Mouse (Mus musculus) embryo, embryonic 11.5 days (tissue): ENCODE results near the gene Naif1.
"Not testable (repeated sequence)": the region's sequence is repeated elsewhere in the genome, so short reads cannot be mapped to it uniquely, and the experiment has no call there.

Experiments
- DNase-seq: peaks from one replicate; pipeline ENCODE4 v3.0.0-alpha.2; 2012; ENCODE audit warnings: low read depth, low spot score

The Naif1 gene

DNA sequence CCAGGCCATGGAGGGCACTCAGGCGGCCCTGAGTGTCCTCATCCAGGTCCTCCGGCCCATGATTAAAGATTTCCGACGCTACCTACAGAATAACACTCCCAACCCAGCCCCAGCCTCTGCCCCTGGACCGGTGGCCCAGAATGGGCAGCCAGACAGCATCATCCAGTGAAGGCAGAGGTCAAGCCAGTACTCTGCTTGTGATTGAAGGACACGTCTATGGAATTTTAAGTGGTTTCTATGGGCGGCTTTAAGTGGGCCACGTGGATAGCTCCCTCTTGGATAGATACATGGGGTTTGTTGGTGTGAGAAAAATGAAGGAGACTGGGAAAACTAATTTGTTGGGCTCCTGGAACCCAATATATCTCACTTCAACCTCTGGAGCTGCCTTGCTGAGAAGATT, 4.8 kb downstream of the Naif1 start:
- no peak for DNase-seq

DNA sequence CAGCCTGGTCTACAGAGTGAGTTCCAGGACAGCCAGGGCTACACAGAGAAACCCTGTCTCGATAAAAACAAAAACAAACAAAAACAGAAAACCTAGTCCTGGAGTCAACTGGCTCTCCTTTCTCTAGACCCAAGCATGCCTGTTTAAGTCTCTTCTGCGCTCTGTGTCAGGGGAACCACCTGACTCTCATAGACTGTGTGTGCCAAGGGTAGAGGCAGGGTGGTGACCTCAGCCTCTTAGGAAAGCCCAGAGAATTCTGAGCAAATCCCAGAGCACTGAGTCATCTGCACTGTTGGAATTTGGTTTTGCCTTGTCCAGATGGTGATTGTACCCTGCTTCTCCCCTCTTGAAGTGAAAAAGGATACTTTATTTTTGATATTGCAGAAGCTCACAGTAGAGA, 8.0 kb downstream of the Naif1 start:
- DNase-seq, result no peak

DNA sequence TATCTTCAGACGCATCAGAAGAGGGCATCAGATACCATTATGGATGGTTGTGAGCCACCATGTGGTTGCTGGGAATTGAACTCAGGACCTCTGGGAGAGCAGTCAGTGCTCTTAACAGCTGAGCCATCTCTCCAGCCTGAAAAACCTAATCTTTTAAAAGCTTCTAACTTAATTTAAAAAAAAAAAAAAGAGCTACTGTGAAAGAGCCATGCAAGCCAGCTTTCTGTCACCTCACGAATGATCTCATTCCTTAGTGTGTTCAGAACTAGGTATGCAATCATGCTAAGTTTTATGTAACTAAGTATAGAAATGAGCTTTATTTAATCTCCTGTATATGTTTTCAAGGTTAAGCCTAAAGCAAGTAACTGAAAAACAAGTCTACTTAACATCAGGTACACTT, 9.4 kb downstream of the Naif1 start:
- no peak for DNase-seq

DNA sequence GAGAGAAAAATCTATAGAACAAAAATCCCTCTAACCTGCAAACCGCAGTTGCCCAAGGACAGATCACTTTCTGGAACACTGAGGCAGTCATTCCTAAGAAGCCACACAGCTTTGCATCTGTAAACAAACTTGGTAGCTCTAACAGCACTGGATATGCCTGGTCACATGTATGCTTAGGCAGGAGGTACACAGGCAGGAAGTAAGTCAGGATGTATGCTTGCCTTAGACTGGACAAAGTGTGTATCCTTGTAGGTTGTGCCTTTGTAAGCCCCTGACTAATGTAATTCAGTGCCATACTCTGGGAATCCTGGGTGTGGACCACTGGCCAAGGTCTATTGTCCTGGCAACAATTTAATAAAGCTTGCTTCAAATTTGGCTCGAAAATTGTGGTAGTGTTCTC, 13.5 kb downstream of the Naif1 start:
- DNase-seq, result no peak

DNA sequence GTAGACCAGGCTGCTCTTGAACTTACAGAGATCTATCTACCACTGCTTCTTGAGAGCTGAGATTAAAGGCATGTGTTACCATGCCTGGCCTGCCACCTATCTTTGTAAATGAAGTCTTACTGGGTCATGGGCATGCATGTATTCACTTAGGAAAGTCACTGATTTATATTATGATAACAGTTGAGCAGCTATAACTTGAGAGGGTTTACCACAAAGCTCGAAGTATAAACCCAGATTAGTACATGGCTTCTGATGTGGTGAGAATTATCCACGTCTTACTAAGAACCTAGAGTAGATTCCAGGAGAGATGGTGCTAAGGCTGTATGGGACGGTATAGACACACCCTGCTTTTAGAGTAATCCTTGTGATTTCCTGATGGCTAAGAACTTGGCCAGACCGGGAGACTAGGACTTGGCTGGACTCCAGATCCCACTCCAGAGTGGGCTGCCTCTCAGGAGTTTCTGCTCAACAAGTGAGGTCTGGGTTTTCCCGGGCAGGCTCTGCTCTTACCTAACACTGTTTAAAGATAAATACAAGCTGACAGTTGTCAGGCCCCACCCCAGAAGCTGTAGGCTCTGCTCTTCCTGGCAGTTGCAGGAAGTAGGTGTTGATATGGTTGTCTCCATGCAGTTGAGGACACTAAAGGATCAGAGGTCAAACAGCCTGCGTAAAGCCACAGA, 14.1 kb downstream of the Naif1 start:
- no peak for DNase-seq

DNA sequence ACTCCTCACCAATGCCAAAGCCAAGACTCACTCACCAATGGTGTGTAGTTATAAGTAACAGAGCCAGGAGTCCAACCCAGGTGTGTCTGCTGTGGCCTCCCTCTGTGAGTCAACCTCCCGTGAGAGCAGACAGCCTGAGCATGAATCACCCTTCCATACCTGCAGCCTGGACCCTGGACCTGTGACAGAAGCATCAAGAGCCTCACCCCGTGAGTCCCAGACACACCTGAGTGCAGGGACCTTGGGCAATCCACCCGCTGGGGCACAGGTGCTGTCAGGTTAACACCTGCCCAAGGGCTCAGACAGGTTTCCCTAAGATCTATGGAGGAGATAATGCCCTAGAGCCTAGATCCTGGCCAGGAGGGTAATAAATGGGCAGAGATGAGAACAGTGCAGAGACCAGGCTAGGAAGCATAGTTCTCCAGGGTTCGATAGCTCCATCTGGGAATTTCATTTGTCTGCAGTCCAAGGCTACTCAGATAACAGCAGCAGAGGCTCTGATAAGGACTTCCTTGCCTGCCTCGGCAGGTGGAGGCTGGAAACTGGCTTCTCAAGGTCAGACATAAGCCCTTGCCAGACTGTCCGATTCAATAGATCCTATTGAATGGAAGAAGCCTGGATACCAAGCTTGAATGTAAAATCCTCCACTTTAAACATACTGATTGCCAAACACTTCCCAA, 20.9 kb downstream of the Naif1 start:
- DNase-seq, result no peak

DNA sequence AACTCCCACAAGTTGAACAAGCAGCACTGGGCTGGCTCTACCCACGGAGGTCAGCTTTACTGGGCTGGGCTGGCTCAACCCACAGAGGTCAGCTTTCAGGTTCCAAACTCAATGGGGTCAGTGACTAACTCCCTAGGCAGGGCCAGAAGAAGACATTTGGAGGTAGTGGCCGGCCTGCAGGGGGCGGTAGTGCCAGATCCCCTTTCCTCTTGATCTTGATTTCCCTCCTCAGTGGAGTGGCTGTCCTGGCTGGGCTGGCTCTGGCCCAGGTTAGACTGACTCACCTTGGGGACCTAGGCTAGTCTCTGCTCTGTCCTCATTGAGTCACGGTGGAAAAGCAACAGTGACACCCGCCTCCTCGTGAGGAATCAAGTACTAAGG, 21.4 kb downstream of the Naif1 start:
- no peak for DNase-seq

DNA sequence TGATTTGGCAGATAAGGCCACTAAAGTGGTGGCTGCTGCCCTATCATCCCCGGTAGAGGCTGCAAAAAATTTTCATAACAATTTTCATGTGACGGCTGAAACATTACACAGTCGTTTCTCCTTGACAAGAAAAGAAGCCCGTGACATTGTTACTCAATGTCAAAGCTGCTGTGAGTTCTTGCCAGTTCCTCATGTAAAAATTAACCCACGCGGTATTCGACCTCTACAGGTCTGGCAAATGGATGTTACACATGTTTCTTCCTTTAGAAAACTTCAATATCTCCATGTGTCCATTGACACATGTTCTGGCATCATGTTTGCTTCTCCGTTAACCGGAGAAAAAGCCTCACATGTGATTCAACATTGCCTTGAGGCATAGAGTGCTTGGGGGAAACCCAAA, 25.1 kb downstream of the Naif1 start:
- not testable (repeated sequence) for DNase-seq

DNA sequence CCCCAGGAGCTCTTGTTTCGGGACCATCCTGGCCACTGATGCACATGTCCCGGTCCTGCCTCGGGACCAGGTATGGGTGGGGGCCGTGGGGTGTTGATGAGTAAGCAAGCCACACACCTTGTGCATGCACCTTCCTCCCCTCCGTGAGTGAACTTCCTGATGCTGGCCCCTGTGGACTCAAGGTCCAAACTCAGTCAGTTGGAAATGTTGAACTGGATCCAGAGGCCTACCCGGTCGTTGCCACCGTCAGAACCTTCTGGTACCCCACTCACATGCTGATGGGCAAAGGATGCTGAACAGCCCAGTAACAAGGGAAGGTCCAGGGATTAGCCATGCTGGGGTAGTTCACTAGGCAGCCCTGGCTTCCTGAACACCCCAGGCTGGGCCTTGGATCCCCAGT, 32.1 kb downstream of the Naif1 start:
- DNase-seq, result no peak

DNA sequence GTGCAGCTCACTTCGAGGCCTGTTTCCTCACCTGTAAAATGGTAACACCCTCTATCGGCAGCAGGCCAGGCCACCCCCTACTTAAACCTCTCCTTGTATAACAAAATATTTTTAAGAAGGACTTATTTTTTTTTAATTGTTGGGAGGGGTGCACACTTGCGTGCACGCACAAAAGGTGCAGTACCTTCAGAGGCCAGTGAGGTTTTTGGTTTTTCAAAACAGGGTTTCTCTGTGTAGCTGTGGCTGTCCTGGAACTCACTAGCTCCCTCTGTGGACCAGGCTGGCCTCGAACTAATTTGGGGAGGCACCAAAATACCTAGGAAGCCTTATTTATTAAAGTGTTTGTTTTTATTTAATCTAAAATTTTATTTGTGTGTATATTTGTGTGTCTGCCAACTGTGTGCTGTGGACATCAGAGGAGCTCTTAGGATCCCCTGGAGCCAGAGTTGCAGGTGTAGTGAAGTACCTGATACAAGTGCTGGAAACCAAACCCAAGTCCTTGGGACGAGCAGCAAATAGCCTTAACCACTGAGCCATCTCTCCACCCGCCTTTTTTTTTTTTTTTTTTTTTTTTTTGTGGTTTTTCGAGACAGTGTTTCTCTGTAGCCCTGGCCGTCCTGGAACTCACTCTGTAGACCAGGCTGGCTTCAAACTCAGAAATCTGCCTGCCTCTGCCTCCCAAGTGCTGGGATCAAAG, 33.1 kb downstream of the Naif1 start:
- no peak for DNase-seq

DNA sequence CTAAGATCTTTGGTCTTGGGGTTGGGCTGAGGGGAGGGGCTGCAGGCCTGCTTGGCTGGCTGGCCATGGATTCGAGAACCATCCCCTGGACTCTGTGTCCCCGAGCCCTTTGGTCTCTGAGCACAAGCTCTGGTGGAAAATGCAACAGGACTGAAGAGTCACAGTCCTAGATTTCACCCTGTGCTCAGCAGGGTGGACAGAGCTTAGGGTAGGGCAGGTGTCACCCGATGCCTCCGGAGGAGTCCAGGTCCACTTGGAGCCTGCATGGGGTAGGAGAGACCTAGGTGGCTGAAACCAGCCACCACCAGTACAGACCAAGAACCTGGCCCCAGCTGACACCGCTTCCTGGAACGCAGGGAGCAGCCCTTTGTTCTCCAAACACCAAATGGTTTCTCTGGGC, 34.7 kb downstream of the Naif1 start:
- no peak for DNase-seq

DNA sequence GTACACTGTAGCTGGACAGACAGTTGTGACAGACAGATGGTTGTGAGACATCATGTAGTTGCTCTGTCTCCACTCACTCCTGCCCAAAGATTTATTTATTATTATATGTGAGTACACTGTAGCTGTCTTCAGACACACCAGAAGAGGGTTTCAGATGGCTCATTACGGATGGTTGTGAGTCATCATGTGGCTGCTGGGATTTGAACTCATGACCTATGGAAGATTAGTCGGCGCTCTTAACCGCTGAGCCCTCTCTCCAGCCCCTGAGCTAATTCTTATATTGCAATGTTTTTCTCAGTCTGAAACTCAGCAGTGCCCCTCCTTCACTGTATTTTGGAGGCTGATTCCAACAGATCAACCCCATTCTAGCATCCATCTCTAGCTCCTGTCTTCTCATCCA, 35.5 kb downstream of the Naif1 start:
- no peak for DNase-seq

DNA sequence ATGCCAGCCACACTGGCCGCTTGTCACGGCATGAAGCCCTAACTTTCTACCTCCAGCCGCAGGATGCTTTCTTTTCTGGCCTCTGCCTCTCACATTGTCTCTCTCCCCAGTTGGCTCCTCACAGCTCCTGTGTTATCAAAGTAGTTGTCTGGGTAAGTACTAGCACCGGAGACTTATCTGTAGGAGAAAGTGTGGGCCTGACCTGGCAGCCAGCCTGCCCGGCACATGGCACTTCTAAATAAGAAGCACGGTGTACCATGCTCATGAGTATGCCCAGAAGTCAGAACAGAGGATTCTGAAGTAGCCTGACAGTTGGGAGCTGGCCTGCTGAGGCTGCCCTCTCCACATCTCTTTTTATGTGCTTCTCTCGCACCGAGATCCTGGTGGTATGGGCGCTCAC, 35.9 kb downstream of the Naif1 start:
- DNase-seq, result no peak

DNA sequence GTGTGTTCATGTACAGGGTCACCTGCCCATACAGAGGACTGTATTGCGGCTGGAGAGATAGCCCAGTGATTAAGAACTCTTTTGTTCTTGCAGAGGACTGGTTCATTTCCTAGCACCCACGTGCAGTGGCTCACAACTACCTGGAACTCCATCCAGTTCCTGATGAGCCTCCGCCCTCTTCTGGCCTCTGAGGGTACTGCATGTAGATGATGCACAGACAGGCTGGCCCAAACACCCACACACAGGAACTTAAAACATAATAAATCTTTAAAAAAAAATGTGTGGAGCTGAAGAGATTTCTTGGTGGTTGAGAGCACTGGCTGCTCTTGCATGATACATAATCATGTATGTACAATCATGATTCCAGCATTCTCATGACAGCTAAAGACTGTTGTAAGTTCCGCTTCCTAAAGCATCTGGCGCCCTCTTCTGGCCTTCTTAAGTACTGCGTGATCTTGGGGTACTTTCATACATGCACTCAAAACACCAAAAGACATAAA, 36.9 kb downstream of the Naif1 start:
- DNase-seq, result peak; percentile 84

DNA sequence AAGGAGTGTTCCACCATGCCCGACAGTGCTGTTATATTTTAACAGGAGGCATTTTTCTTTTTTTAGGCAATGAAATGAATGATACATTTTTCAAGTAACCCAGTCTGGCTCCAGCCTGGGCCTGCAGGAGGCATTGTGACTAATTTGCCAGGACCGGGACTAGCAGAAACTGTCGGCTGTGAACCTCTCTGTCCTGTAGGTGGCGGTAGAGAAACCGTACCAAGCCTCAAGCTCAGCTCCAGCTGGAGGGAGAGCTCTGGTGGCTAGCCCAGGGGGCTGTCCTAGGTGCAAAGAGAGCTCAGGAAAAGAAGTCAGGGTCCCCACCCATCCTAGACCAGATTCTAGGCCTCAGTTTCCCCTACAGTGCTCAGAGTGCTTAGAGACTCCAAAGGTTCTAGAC, 38.4 kb downstream of the Naif1 start:
- peak; percentile 74 for DNase-seq

DNA sequence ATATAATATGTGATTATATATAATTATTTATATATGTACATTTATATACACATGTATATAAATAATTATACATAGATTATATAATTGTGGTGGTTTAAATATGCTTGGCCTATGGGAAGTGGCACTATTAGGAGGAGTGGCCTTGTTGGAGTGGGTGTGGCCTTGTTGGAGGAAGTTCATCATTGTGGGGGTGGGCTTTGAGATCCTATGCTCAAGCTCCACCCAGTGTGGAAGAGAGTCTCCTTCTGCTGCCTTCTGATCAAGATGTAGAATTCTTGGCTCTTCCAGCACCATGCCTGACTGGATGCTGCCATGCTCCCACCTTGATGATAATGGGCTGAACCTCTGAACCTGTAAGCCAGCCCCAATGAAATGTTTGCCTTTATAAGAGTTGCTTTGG, 40.5 kb downstream of the Naif1 start:
- not testable (repeated sequence) for DNase-seq

DNA sequence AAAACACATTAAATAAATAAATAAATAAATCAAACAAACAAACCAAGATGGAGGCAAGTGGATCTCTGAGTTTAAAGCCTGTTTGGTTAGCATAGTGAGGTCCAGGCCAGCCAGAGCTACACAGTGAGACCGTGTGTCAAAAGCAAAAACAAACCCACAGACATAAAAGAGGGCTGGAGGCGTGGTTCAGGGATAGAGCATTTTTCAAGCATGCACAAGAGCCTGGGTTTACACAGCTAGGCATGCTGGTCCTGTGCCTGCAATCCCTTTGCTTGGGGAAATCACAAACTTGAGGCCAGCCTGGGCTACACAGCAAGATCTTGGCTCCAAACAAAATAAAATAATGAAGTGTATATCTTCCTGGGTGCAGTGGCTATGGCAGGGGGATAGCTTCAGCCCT, 42.4 kb downstream of the Naif1 start:
- DNase-seq, result no peak

DNA sequence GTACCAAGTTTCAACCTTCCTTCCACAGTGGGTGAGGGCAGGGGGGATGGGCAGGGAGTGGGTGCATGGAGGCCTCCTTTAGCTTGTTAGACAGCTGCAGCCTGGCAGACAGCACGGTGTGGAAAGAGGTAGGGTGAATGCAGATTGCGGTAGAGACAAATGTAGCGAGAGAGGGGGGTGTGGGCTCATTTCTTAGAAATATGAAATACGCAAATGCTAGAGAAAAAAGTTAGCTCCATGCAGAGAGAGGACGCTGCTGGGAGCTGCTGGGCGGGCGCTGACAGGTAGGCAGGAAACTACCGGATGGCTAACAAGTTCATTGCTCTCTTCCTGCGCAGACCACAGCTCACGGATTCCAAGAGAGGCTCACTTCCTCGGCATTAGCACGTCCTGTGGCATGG, 43.0 kb downstream of the Naif1 start:
- DNase-seq, result no peak

DNA sequence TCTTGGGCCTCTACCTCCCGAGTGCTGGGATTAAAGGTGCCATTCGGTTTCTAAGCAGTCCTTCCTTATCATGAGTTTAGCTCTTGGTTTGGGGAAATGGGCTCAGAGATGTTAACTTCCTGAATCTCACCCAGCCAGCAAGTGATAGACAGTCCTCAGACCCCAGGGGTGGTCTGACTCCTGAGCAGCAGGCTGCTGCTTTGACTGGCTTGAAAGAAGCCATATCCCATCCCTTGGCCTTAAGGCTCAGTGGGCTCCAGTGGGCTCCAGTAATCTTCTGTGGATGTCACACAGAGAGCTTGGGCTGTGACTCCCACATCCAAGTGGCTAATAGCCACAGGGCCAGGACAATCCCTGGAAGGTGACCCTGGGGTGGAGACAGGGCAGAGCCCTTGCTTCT, 44.3 kb downstream of the Naif1 start:
- no peak for DNase-seq

DNA sequence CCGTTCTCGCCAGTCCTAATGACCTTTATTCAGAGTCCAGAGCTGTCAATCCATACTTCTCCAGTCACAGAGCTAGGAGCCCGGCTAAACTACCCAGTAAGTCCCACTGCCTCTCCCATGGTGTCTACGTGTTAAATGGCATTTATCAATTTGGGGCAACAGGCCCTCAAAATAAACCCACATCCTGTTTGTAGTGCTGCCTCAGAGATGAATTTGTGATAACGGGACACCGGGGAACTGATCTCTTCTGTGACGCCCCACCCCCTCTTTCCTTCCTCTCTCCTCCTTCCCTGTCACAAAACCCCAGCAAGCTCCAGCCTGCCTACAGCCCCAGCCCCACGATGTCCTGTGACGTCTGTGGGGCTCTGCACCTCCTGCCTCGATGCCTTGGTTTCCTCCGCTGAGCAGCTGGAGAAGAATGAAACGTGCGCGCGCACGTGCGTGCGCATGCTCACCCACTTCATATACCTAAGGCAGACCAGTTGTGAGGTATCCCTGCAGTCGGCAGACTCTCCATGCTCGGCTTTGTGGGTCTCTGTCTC, 45.0 kb downstream of the Naif1 start:
- DNase-seq, result no peak

DNA sequence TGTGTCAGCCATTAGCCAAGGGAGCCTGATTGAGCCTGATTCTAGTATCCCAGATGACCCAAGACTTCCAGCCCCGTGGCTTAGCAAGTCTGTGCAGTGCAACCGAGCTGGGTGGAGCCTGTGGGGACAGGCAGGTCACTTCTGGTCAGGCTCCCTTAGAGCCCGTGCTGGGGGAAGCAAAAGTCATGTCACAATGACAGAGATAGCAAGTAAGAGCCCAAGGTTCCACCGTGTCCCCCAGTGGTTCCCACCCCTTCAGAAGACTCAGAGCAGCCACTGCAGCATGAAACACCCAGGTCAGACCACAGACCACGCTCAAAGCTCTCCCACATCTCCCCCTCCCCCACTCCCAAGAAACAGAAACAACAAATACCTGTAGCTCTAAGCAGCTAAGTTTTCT, 45.9 kb downstream of the Naif1 start:
- no peak for DNase-seq

DNA sequence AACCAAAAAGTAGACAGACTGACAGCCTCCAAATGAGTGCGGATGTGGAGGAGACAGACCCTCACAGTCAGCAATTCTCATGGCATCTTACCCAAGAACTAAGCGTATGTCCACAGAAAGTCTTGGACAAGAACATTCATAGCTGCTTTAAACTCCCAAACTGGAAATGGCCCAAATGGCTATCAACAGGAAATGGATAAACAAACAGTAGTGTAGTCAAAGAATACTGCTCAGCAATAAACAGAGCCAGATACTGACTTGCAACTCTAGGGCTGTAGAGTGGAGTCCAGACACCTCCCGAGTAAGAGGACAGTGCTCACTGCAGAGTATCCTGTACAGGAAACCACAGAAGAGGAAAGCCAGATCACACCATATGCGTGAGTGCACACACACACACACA, 49.1 kb downstream of the Naif1 start:
- DNase-seq, result no peak

DNA sequence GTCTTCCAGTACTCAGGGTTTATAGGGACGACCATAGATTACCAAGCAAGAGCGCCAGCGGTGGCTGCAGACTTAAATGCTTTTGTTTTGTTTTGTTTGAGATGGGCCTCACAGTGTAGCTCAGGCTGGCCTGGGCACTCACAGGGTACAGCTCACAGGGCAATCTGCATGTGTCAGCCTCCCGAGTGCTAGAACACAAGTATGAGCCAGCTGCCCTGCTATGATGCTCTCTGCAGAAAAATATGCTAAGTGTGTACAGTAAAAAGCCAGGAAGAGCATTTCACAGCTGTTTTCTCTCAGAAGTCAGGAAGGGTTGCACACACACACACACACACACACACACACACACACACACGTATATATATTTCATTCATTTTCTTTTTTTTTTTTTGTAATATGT, 50.2 kb downstream of the Naif1 start:
- no peak for DNase-seq
